Mouse (Mus musculus): ENCODE measurements at regions not wholly inside any gene's neighbourhood (a gene's known extent, or its start where the extent isn't known, plus 50 kb on each side); places are given as distances from the start of the nearest gene placed in this dataset.

DNA sequence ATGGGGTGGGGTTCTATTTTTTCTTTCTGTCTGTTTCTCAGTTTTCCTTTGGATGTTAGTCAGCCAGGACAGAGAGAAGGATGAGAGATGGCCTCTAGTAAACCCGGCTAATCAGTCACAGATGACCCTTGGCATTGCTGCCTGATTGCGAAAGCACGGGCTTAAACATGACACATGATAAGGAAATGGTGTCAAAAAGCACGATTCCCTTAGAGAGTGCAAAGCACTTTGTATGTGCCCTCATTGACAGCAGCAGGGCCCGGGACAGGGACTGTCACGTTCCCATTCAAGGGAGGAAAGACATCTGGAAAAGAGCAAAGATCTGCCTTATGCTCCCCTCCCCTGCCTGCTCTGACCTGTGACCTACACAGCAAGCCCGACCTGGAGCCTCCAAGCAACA lies 234.1 kb downstream of the Foxo1 start:
- Histone ChIP-seq H3K9me3 (replicated peaks) (no peaks in the 10 kb centered on the region), H3K4me3 (replicated peaks) (no peak overlapping the region), H3K4me1 (replicated peaks) (no peaks in the 10 kb centered on the region), H3K9ac (no peak overlapping the region), H3K36me3 (replicated peaks) (no peaks in the 10 kb centered on the region), H3K27ac (replicated peaks) (peak overlapping the region; percentile 60), H3K4me2 (no peak overlapping the region), H3K27me3 (no peaks in the 10 kb centered on the region)
- ATAC-seq (ENCODE audit: insufficient read depth) = peak; percentile 77
- WGBS (ENCODE audit: insufficient replicate concordance) = 43% methylated on average over 7 of the region's 7 CpGs

DNA sequence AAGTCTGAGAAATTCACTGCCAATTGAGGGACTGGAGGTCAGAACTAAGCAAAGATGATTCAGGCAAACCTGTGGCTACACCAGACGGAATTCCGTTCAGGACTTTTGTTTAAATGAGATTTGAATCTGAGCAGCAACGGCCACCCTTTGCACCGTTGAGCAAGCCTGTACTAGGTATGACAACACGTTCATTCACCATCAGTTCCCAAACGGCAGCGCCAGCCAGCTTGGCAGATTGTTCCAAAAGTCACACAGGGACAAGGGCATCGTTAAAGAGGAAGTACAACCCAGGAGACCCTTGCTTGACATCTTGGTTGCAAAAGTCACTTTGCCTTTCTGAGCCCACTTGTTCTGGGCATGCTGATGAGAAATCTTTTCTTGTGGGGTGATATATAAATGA lies 233.5 kb downstream of the Foxo1 start:
- no peaks in the 10 kb centered on the region for H3K27me3 ChIP-seq
- H3K9ac ChIP-seq = no peak overlapping the region
- no peaks in the 10 kb centered on the region for H3K4me1 ChIP-seq (replicated peaks)
- ATAC-seq (ENCODE audit: insufficient read depth) = peak; percentile 53
- H3K27ac ChIP-seq (replicated peaks) = peak overlapping the region; percentile 45
- 55% methylated on average over 8 of the region's 8 CpGs for WGBS (ENCODE audit: insufficient replicate concordance)
- no peak overlapping the region for H3K4me2 ChIP-seq
- no peak overlapping the region for H3K4me3 ChIP-seq (replicated peaks)
- H3K9me3 ChIP-seq (replicated peaks) = no peaks in the 10 kb centered on the region
- no peaks in the 10 kb centered on the region for H3K36me3 ChIP-seq (replicated peaks)

DNA sequence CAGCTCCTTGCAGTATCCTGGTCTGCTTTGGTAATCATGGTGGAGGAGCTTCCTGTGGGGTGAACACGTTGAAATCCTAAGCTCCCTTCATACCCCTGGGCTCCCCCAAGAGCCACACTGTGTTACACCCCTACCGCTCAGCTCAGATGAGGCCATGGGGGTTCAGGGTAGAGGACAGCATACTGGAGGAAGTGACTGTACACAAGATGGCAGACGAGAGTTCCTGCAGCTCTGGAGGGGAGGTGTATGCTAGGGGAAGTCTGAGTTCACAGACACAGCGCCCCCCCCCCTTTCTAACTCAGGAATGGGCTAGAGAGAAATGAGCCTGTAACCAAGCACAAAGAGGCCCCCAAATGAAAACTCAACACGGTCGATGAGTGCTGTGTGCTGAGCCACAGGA lies 231.9 kb downstream of the Foxo1 start:
- Histone ChIP-seq H3K4me1 (replicated peaks) (no peaks in the 10 kb centered on the region), H3K4me3 (replicated peaks) (no peak overlapping the region), H3K27ac (replicated peaks) (no peak overlapping the region), H3K9ac (no peak overlapping the region), H3K27me3 (no peaks in the 10 kb centered on the region), H3K4me2 (no peak overlapping the region), H3K36me3 (replicated peaks) (no peaks in the 10 kb centered on the region), H3K9me3 (replicated peaks) (no peaks in the 10 kb centered on the region)
- 46% methylated on average over 6 of the region's 6 CpGs for WGBS (ENCODE audit: insufficient replicate concordance)
- no peak for ATAC-seq (ENCODE audit: insufficient read depth)

DNA sequence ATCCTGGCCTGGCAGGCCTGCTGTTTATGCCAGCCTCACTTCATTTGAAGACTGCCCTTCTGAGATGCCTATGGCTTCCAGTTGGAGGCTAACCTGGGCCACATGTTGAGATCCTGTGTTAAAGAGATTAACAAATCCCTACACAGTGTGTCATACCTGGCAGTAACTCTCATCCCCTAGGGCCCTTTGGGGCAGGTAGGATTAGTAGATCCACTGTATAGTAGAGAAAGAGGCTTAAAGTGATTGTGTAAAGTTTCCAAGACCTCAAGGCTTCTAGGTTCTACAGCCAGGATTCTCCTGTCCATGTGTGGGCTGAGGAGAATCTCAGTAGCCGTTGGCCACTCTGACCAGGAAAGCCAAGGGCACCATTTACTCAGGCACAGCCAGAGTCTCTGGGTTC lies 231.4 kb downstream of the Foxo1 start:
- H3K36me3 ChIP-seq (replicated peaks) = no peaks in the 10 kb centered on the region
- WGBS (ENCODE audit: insufficient replicate concordance) = 64% methylated on average over 1 of the region's 1 CpGs
- H3K4me3 ChIP-seq (replicated peaks) = no peak overlapping the region
- no peak overlapping the region for H3K27ac ChIP-seq (replicated peaks)
- no peaks in the 10 kb centered on the region for H3K4me1 ChIP-seq (replicated peaks)
- no peak for ATAC-seq (ENCODE audit: insufficient read depth)
- no peaks in the 10 kb centered on the region for H3K9me3 ChIP-seq (replicated peaks)
- H3K4me2 ChIP-seq = no peak overlapping the region
- H3K9ac ChIP-seq = no peak overlapping the region
- no peaks in the 10 kb centered on the region for H3K27me3 ChIP-seq

DNA sequence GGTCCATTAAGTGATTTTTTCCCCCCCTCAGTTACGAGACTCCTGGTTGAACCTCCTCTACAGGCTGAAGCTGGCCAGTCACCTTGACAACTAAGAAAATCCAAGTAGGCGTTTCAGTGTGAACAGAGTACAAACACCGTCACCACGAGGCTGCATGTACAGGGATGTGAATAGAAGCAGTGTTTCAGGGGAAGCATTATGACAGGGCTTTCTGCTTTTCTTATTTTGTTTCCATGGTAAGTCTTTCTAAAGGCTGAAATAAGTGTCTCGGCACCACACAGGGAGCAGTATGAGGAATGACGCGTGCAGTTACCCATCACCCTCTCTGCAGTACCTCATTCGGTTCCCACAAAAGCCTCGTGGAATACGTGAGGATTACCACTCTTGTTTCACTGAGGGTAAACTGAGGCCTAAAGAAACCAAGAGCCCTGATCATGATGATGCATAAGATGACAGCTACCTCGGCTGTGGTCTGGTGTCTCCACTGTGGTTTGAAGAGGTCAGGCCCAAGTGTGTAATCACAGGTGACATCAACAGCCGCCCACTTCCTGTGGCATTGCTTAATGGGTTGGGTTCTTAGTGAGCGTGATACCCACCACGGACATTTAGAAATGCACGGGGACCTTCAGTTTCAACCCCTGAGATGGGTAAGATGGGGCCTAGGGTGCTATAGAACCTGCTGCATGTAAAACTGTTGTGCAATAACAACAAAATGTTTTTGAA lies 230.5 kb downstream of the Foxo1 start:
- no peak overlapping the region for H3K4me2 ChIP-seq
- H3K9me3 ChIP-seq (replicated peaks) = no peaks in the 10 kb centered on the region
- no peak overlapping the region for H3K27ac ChIP-seq (replicated peaks)
- WGBS (ENCODE audit: insufficient replicate concordance) = 61% methylated on average over 15 of the region's 15 CpGs
- H3K27me3 ChIP-seq = no peaks in the 10 kb centered on the region
- no peak for ATAC-seq (ENCODE audit: insufficient read depth)
- H3K36me3 ChIP-seq (replicated peaks) = no peaks in the 10 kb centered on the region
- no peaks in the 10 kb centered on the region for H3K4me1 ChIP-seq (replicated peaks)
- H3K4me3 ChIP-seq (replicated peaks) = no peak overlapping the region
- no peak overlapping the region for H3K9ac ChIP-seq

DNA sequence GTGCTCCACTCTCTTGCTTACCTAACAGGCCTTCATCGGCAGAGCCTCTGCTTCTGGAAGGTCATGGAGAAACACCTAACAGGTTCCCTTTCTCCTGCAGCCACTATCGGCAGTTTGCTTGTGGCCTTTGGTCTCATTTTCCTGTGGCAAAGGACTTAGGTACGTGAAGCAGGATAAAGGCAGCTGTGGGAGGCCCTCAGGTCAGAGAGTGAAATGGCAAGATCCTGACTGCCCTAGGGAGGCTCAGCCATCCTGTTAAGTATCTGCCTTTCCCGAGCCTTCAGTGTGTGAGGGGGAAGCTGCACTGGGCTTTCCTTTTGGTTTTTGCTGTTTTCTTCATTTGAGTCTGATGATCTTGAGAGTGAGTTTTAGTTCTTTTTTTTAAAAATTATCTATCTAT lies 228.8 kb downstream of the Foxo1 start:
- no peak overlapping the region for H3K9ac ChIP-seq
- H3K4me2 ChIP-seq = no peak overlapping the region
- no peak for ATAC-seq (ENCODE audit: insufficient read depth)
- no peaks in the 10 kb centered on the region for H3K9me3 ChIP-seq (replicated peaks)
- no peaks in the 10 kb centered on the region for H3K4me1 ChIP-seq (replicated peaks)
- 64% methylated on average over 4 of the region's 4 CpGs for WGBS (ENCODE audit: insufficient replicate concordance)
- no peak overlapping the region for H3K27ac ChIP-seq (replicated peaks)
- no peaks in the 10 kb centered on the region for H3K36me3 ChIP-seq (replicated peaks)
- H3K4me3 ChIP-seq (replicated peaks) = no peak overlapping the region
- H3K27me3 ChIP-seq = no peaks in the 10 kb centered on the region

DNA sequence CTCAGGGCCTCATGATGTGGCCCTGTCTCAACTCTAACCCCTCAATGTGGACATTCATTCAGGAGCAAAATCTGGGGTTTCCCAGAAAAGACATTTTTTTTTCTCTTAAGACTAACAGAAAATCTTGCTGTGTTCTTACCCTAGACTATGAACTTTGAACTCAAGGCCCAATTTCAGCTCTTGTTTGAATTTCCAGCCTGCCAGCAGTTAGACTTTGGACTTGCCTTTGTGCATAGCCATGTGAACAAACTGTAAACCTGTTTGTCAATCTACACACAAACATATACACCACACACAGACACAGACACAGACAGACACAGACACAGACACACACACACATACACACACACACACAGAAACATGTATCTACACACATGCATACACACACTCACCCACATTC lies 227.3 kb downstream of the Foxo1 start:
- no peaks in the 10 kb centered on the region for H3K36me3 ChIP-seq (replicated peaks)
- H3K4me3 ChIP-seq (replicated peaks) = no peak overlapping the region
- no peak for ATAC-seq (ENCODE audit: insufficient read depth)
- no peaks in the 10 kb centered on the region for H3K9me3 ChIP-seq (replicated peaks)
- no peak overlapping the region for H3K27ac ChIP-seq (replicated peaks)
- no peak overlapping the region for H3K9ac ChIP-seq
- no peaks in the 10 kb centered on the region for H3K27me3 ChIP-seq
- no peaks in the 10 kb centered on the region for H3K4me1 ChIP-seq (replicated peaks)
- no peak overlapping the region for H3K4me2 ChIP-seq

DNA sequence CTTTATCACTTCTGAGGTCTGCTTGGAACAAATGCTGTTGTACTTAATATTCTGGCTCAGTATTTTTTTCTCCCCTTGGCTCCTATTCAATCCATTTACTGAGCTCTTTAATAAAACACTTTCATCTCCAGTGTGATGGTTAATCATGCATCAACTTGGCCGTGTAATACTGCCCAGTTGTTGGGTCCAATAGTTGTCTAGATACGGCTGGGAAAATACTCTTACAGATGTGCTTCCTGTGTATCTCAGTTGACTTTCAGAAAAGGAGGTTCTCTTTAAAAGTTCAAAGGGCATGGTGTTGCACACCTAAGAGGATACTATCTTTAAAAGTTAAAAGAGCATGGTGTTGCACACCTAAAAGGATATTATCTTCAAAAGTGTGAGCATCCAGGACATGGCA lies 226.8 kb downstream of the Foxo1 start:
- Histone ChIP-seq H3K4me3 (replicated peaks) (no peak overlapping the region), H3K27ac (replicated peaks) (no peak overlapping the region), H3K9me3 (replicated peaks) (no peaks in the 10 kb centered on the region), H3K4me1 (replicated peaks) (no peaks in the 10 kb centered on the region), H3K27me3 (no peaks in the 10 kb centered on the region), H3K4me2 (no peak overlapping the region), H3K9ac (no peak overlapping the region), H3K36me3 (replicated peaks) (no peaks in the 10 kb centered on the region)
- no peak for ATAC-seq (ENCODE audit: insufficient read depth)
- WGBS (ENCODE audit: insufficient replicate concordance) = 51% methylated on average over 2 of the region's 2 CpGs

DNA sequence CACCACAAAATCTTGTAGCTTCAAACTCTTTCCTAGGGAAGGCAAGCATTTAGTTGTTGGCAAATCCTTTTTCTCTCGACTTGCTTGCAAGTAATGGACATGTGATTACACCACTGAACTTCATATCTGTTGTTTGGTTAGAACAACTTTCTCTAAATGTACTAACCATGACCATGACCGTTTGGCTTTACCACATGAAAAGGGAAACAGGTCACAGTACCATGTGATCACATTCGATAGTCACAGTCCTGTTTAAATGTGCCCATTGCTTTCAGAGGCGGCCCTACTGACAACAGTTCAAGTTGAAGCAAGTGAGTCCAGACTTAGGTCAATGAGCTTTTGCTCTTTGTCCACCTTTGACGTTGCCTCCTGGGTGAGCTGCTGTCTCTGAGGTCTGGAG lies 211.1 kb downstream of the Foxo1 start:
- WGBS (ENCODE audit: insufficient replicate concordance) = 51% methylated on average over 5 of the region's 5 CpGs
- Histone ChIP-seq H3K4me1 (replicated peaks) (no peaks in the 10 kb centered on the region), H3K9ac (no peak overlapping the region), H3K4me2 (no peak overlapping the region), H3K9me3 (replicated peaks) (no peaks in the 10 kb centered on the region), H3K36me3 (replicated peaks) (no peaks in the 10 kb centered on the region), H3K4me3 (replicated peaks) (no peak overlapping the region), H3K27ac (replicated peaks) (no peak overlapping the region), H3K27me3 (no peaks in the 10 kb centered on the region)
- ATAC-seq (ENCODE audit: insufficient read depth) = no peak

DNA sequence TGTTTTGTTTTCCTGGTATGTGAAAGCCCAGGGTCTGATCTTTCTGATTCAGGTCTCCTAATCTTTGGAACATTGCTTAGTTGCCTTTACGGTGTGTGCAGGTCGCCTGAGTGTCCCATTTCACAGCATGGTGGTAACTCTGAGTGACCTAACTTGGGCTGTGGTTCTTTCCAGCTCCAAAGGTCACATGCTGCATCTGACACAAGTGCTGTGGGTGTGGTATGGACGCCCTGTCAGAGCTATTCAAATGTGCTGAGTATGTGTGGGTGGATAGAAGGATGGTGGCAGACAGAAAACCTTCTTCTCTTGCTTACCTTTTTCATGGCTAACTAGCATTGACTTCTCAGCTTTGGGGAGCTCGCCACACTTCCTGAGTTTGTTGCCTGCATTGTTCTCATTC lies 201.8 kb downstream of the Foxo1 start:
- no peaks in the 10 kb centered on the region for H3K36me3 ChIP-seq (replicated peaks)
- no peaks in the 10 kb centered on the region for H3K27me3 ChIP-seq
- no peak overlapping the region for H3K27ac ChIP-seq (replicated peaks)
- no peak overlapping the region for H3K4me2 ChIP-seq
- no peak overlapping the region for H3K4me3 ChIP-seq (replicated peaks)
- WGBS (ENCODE audit: insufficient replicate concordance) = 60% methylated on average over 4 of the region's 4 CpGs
- H3K9ac ChIP-seq = no peak overlapping the region
- no peaks in the 10 kb centered on the region for H3K4me1 ChIP-seq (replicated peaks)
- ATAC-seq (ENCODE audit: insufficient read depth) = no peak
- H3K9me3 ChIP-seq (replicated peaks) = no peaks in the 10 kb centered on the region

DNA sequence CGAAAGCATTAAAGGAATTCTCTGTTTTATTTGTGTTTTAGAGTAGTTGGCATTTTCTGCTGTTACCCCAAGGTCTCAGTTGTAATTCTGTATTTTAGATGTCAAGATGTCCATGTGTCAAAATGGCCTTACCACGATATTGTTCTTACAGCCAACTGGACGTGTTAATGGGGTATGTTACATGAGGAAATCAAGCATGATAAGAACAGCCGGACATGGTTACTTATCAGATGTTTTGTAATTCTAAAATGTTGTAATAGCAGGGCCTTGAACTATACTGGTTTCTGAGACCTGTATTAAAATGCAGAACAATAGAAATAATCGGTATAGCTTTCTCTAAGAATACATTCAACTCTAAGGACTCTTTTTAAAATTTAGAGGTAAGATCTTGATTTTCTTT lies 201.3 kb downstream of the Foxo1 start:
- ATAC-seq (ENCODE audit: insufficient read depth) = no peak
- no peak overlapping the region for H3K4me2 ChIP-seq
- WGBS (ENCODE audit: insufficient replicate concordance) = 54% methylated on average over 5 of the region's 5 CpGs
- H3K9ac ChIP-seq = no peak overlapping the region
- H3K36me3 ChIP-seq (replicated peaks) = no peaks in the 10 kb centered on the region
- no peaks in the 10 kb centered on the region for H3K27me3 ChIP-seq
- H3K4me1 ChIP-seq (replicated peaks) = no peaks in the 10 kb centered on the region
- H3K9me3 ChIP-seq (replicated peaks) = no peaks in the 10 kb centered on the region
- H3K4me3 ChIP-seq (replicated peaks) = no peak overlapping the region
- H3K27ac ChIP-seq (replicated peaks) = no peak overlapping the region

DNA sequence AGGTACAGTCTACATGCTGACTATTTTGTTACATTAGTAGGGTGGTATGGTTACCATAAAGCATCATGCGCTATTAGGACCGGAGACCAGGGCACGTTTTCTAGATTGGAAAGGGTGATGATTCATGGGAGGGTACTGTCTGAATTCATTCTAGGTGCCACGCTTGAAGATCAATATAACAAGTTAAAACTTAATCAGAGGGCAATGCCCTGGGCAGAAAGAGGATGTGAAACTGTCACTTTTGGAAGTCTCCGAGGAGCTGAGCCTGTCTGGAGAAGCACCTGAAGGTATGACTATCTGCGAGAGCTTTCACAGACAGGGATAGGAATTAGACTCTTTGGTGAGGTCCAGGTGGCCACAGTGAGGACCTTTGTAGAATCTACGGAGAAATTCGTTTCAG lies 200.2 kb downstream of the Foxo1 start:
- no peak overlapping the region for H3K4me3 ChIP-seq (replicated peaks)
- H3K9ac ChIP-seq = no peak overlapping the region
- no peak overlapping the region for H3K27ac ChIP-seq (replicated peaks)
- H3K9me3 ChIP-seq (replicated peaks) = no peaks in the 10 kb centered on the region
- H3K4me1 ChIP-seq (replicated peaks) = no peaks in the 10 kb centered on the region
- H3K36me3 ChIP-seq (replicated peaks) = no peaks in the 10 kb centered on the region
- no peak overlapping the region for H3K4me2 ChIP-seq
- WGBS (ENCODE audit: insufficient replicate concordance) = 66% methylated on average over 8 of the region's 8 CpGs
- ATAC-seq (ENCODE audit: insufficient read depth) = no peak
- no peaks in the 10 kb centered on the region for H3K27me3 ChIP-seq

All from liver, embryonic 15.5 days (tissue).